Mouse (Mus musculus) small intestine, adult 2 months (tissue): ENCODE results near the gene Baiap3.

Source experiments
- CTCF ChIP-seq: fragments of 200-500 bp; IDR thresholded peaks from 2 replicates; pipeline ENCODE4 v1.5.1; 2012; ENCODE audit warnings: low read depth, mild to moderate bottlenecking, control low read depth, inconsistent platforms, low read length, moderate library complexity, mixed read lengths; ENCODE audit not compliant: insufficient replicate concordance, insufficient read length; ENCODE audit errors: extremely low read depth
- POLR2A ChIP-seq: fragments of 200-500 bp; IDR thresholded peaks from 2 replicates; pipeline ENCODE4 v1.6.1; 2012; ENCODE audit warnings: low read depth, mild to moderate bottlenecking, control low read depth, inconsistent platforms, low read length, moderate library complexity

DNA sequence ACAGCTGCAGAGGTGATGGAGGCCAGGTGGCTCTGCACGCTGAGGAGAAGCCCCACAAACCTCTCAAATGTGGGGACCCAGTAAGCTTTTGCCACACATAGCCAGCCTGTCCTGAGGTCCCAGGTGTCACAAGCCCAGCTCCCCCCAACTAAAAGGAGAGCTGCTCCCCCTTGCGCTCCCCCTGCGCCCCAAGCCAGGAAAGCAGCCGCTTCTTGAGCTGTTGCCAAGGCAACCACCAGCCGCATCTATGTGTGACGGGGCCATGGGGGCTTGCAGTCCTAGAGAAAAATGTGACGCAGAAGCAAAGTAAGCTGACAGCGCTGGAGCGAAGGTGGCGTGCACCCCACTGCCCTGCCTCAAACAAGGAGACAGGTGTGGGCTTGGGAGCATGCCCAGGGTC, 2.4 kb downstream of the Baiap3 start:
- TF ChIP-seq CTCF (no peak), POLR2A (no peak)
